Mouse (Mus musculus): ENCODE measurements around the gene Sgpl1. TPM values are rescaled to one million over a fixed set of nuclear protein-coding genes. Genes with fewer than 3 reads are reported as not detected.

Sgpl1 gene
- polyA plus RNA-seq, 2 experiments: 60.6 to 81.0 TPM

- DNase-seq (ENCODE audit: low spot score) (no peak), ATAC-seq (ENCODE audit: low FRiP score, low read depth) (no peak)
- WGBS: 86% methylated on average over 2 of the region's 2 CpGs
- Histone ChIP-seq H3K27me3 (ENCODE audit: control insufficient read depth, insufficient read depth, low read length) (no peaks in the 10 kb centered on the region), H3K4me3 (replicated peaks; ENCODE audit: low read length) (no peak overlapping the region), H3K4me1 (ENCODE audit: control insufficient read depth, insufficient read depth, low read length) (no peaks in the 10 kb centered on the region), H3K36me3 (ENCODE audit: control insufficient read depth, insufficient read depth, low read length) (no peaks in the 10 kb centered on the region), H3K9me3 (ENCODE audit: control insufficient read depth, low read length) (no peaks in the 10 kb centered on the region), H3K27ac (replicated peaks; ENCODE audit: low read depth, low read length) (no peak overlapping the region), H3K4me2 (replicated peaks; ENCODE audit: low read depth, low read length, severe bottlenecking) (no peak overlapping the region), H3K9ac (ENCODE audit: low read depth, low read length, severe bottlenecking) (no peak overlapping the region)
- no peak for TF ChIP-seq POLR2A (IDR thresholded peaks at IDR 0.05; ENCODE audit: borderline replicate concordance, extremely low read depth, insufficient read depth, insufficient read length)
These were observed 8.9 kb upstream of the Sgpl1 start for GRCm38 (mm10) chr10:61156453-61156852.

- no peak overlapping the region for H3K4me3 ChIP-seq (replicated peaks; ENCODE audit: low read length)
- WGBS: 86% methylated on average over 3 of the region's 3 CpGs
- H3K4me2 ChIP-seq (replicated peaks; ENCODE audit: low read depth, low read length, severe bottlenecking): no peak overlapping the region
- H3K36me3 ChIP-seq (ENCODE audit: control insufficient read depth, insufficient read depth, low read length): no peaks in the 10 kb centered on the region
- no peak overlapping the region for H3K9ac ChIP-seq (ENCODE audit: low read depth, low read length, severe bottlenecking)
- ATAC-seq (ENCODE audit: low FRiP score, low read depth): no peak
- H3K27ac ChIP-seq (replicated peaks; ENCODE audit: low read depth, low read length): no peak overlapping the region
- no peaks in the 10 kb centered on the region for H3K27me3 ChIP-seq (ENCODE audit: control insufficient read depth, insufficient read depth, low read length)
- H3K9me3 ChIP-seq (ENCODE audit: control insufficient read depth, low read length): no peaks in the 10 kb centered on the region
- TF ChIP-seq POLR2A (IDR thresholded peaks at IDR 0.05; ENCODE audit: borderline replicate concordance, extremely low read depth, insufficient read depth, insufficient read length): no peak
- no peaks in the 10 kb centered on the region for H3K4me1 ChIP-seq (ENCODE audit: control insufficient read depth, insufficient read depth, low read length)
- DNase-seq (ENCODE audit: low spot score): no peak
These were observed 8.1 kb upstream of the Sgpl1 start for GRCm38 (mm10) chr10:61155611-61156010.

- Histone ChIP-seq H3K27me3 (ENCODE audit: control insufficient read depth, insufficient read depth, low read length) (no peaks in the 10 kb centered on the region), H3K36me3 (ENCODE audit: control insufficient read depth, insufficient read depth, low read length) (no peaks in the 10 kb centered on the region), H3K9ac (ENCODE audit: low read depth, low read length, severe bottlenecking) (no peak overlapping the region), H3K4me2 (replicated peaks; ENCODE audit: low read depth, low read length, severe bottlenecking) (no peak overlapping the region), H3K4me3 (replicated peaks; ENCODE audit: low read length) (no peak overlapping the region), H3K4me1 (ENCODE audit: control insufficient read depth, insufficient read depth, low read length) (no peaks in the 10 kb centered on the region), H3K9me3 (ENCODE audit: control insufficient read depth, low read length) (no peaks in the 10 kb centered on the region), H3K27ac (replicated peaks; ENCODE audit: low read depth, low read length) (no peak overlapping the region)
- DNase-seq (ENCODE audit: low spot score) (no peak), ATAC-seq (ENCODE audit: low FRiP score, low read depth) (no peak)
- TF ChIP-seq POLR2A (IDR thresholded peaks at IDR 0.05; ENCODE audit: borderline replicate concordance, extremely low read depth, insufficient read depth, insufficient read length): no peak
These were observed 4.6 kb upstream of the Sgpl1 start for GRCm38 (mm10) chr10:61152131-61152530.

GRCm38 (mm10) chr10:61150616-61151015, 3.1 kb upstream of the Sgpl1 start:
- no peak for TF ChIP-seq POLR2A (IDR thresholded peaks at IDR 0.05; ENCODE audit: borderline replicate concordance, extremely low read depth, insufficient read depth, insufficient read length)
- 6% methylated on average over 6 of the region's 6 CpGs for WGBS
- Histone ChIP-seq H3K4me3 (replicated peaks; ENCODE audit: low read length) (no peak overlapping the region), H3K36me3 (ENCODE audit: control insufficient read depth, insufficient read depth, low read length) (no peaks in the 10 kb centered on the region), H3K27me3 (ENCODE audit: control insufficient read depth, insufficient read depth, low read length) (no peaks in the 10 kb centered on the region), H3K9ac (ENCODE audit: low read depth, low read length, severe bottlenecking) (no peak overlapping the region), H3K27ac (replicated peaks; ENCODE audit: low read depth, low read length) (0 out of 2 replicates have a peak overlapping the region, but pooled peaks have one; percentile 3), H3K9me3 (ENCODE audit: control insufficient read depth, low read length) (no peaks in the 10 kb centered on the region), H3K4me1 (ENCODE audit: control insufficient read depth, insufficient read depth, low read length) (peaks cover 1% of the 10 kb centered on the region; the same call in 1 of the 2 replicates), H3K4me2 (replicated peaks; ENCODE audit: low read depth, low read length, severe bottlenecking) (no peak overlapping the region)
- DNase-seq (ENCODE audit: low spot score) (peak; percentile 83), ATAC-seq (ENCODE audit: low FRiP score, low read depth) (no peak)

GRCm38 (mm10) chr10:61149476-61149875, 2.0 kb upstream of the Sgpl1 start:
- no peaks in the 10 kb centered on the region for H3K9me3 ChIP-seq (ENCODE audit: control insufficient read depth, low read length)
- no peak for ATAC-seq (ENCODE audit: low FRiP score, low read depth)

GRCm38 (mm10) chr10:61146807-61147156, 721 bp downstream of the Sgpl1 start:
- 2% methylated on average over 14 of the region's 14 CpGs for WGBS
- no peaks in the 10 kb centered on the region for H3K27me3 ChIP-seq (ENCODE audit: control insufficient read depth, insufficient read depth, low read length)
- peaks cover 3% of the 10 kb centered on the region; the same call in 1 of the 2 replicates for H3K36me3 ChIP-seq (ENCODE audit: control insufficient read depth, insufficient read depth, low read length)
- peak overlapping the region; percentile 87 for H3K4me2 ChIP-seq (replicated peaks; ENCODE audit: low read depth, low read length, severe bottlenecking)
- peaks cover 4% of the 10 kb centered on the region; the same call in 1 of the 2 replicates for H3K4me1 ChIP-seq (ENCODE audit: control insufficient read depth, insufficient read depth, low read length)
- peak overlapping the region; percentile 92 for H3K27ac ChIP-seq (replicated peaks; ENCODE audit: low read depth, low read length)
- H3K9ac ChIP-seq (ENCODE audit: low read depth, low read length, severe bottlenecking): peak overlapping the region; percentile 85
- DNase-seq (ENCODE audit: low spot score): no peak
- TF ChIP-seq POLR2A (IDR thresholded peaks at IDR 0.05; ENCODE audit: borderline replicate concordance, extremely low read depth, insufficient read depth, insufficient read length): no peak
- ATAC-seq (ENCODE audit: low FRiP score, low read depth): peak; percentile 3; the same call in 1 of the 2 replicates
- H3K9me3 ChIP-seq (ENCODE audit: control insufficient read depth, low read length): no peaks in the 10 kb centered on the region
- peak overlapping the region; percentile 84 for H3K4me3 ChIP-seq (replicated peaks; ENCODE audit: low read length)

More at GRCm38 (mm10) chr10:61149476-61149875, 2.0 kb upstream of the Sgpl1 start:
- H3K4me3 ChIP-seq (replicated peaks; ENCODE audit: low read length): no peak overlapping the region
- no peak overlapping the region for H3K27ac ChIP-seq (replicated peaks; ENCODE audit: low read depth, low read length)
- no peaks in the 10 kb centered on the region for H3K36me3 ChIP-seq (ENCODE audit: control insufficient read depth, insufficient read depth, low read length)
- no peaks in the 10 kb centered on the region for H3K27me3 ChIP-seq (ENCODE audit: control insufficient read depth, insufficient read depth, low read length)
- peaks cover 4% of the 10 kb centered on the region; the same call in 1 of the 2 replicates for H3K4me1 ChIP-seq (ENCODE audit: control insufficient read depth, insufficient read depth, low read length)
- DNase-seq (ENCODE audit: low spot score): no peak
- no peak overlapping the region for H3K9ac ChIP-seq (ENCODE audit: low read depth, low read length, severe bottlenecking)
- no peak for TF ChIP-seq POLR2A (IDR thresholded peaks at IDR 0.05; ENCODE audit: borderline replicate concordance, extremely low read depth, insufficient read depth, insufficient read length)
- 82% methylated on average over 3 of the region's 3 CpGs for WGBS
- H3K4me2 ChIP-seq (replicated peaks; ENCODE audit: low read depth, low read length, severe bottlenecking): no peak overlapping the region

Measured in limb, embryonic 14.5 days (tissue).